Mouse (Mus musculus) adrenal gland, adult (tissue): Measurements from ENCODE around the gene Hspb8.
"Not testable (repeated sequence)": the region's sequence is repeated elsewhere in the genome, so short reads cannot be mapped to it uniquely, and the experiment has no call there.

Experiments used
- DNase-seq, 2 experiments: peaks; one replicate each; pipeline ENCODE4 v3.0.0; 2022 to 2023; ENCODE audit warnings: low spot score in 1 of 2; ENCODE audit not compliant: inconsistent age in 2 of 2

The Hspb8 gene

DNA sequence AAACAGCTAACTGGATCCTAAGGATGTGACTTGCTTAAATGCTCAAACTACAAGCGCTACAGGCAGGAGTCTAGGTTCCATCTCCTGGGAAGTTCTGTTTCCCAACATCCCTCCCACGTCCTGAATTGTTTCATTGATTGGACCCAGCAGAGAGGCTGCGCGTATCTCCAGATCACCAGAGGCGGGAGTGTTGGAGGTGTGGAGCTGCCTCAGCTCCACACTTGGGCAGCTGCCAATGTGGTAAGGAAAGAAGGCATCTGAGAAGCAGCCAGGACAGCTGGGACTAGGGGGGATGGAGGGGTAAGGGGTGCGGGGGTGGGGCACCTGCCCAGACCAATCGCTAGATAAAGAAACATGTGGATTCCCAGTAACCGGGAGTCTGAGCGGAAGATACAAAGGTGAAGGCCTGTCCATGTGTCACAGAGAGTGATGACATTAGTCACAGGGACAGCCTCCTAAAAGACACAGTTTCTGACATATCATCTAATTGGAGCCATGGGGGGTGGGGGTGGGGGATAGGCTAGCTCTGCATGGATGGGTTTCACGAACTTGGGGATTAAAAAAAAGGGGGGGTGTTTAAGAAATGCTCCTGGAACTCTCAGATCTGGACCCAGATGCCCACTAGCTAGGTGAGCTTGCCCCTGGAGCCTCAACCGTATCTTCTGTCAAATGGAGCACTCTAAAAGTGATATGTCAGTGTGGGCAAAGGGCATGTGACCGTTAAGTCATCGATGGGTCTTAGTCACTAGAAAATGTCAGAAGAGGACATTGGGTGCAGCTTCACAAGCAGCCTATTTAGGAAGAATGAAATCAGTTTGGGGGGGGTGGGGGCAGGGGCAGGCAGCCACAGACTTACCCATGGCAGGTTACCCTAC, 12.5 kb upstream of the Hspb8 start:
- peak; percentile 54 to 75 for DNase-seq

DNA sequence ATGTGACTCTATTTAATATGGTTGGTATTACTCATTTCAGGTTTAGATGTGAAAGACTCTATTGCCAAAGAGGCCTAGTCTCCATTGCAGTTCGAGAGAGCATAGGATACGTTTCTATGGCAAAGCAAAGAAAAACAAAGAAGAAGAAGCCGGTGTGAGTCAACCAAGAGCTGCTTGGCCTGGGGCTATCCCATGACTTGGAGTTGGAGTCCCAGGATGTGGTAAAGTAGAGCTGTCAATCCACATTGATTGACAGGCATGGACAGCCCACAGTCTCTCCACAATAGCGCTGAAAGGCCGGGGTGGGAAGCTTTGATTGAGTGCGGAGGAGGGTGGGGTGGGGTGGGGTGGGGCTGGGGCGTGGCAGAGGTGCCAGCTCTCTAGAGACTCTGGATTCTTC, 10.2 kb upstream of the Hspb8 start:
- no peak for DNase-seq

DNA sequence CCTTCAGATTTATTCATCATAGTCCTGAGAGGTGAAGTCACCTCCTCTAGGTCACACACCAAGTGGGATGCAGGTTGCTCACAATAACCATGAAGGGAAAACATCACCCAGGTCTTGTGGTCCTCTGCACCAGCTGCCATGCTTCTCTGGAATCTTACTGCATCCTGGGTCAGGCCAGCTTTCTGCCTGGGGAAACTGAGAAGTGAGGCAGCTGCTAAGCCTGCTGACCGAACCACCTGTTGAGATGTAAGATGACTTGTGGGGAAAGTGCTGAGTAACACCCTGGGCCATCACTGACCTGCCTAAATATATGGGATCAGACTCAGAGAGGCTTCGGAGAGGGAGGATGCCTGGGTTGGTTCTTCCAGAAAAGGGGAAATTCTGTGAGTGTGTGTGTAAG, 4.0 kb upstream of the Hspb8 start:
- DNase-seq = no peak

DNA sequence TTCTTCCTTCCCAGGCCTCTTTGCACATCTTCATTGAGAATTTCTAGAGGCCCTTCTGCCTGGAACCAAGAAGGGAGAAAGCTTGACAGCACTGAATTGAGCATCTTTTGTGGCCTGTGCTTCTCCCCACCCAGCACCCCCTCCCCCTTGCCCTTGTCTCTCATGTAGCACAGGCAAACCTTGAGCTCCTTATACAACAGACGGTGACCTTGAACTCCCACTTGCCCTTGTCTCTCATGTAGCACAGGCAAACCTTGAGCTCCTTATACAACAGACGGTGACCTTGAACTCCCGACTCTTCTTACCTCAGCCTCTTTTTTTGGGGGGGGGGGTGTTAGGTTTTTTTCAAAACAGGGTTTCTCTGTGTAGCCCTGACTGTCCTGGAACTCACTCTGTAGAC, 3.0 kb upstream of the Hspb8 start:
- not testable (repeated sequence) for DNase-seq

DNA sequence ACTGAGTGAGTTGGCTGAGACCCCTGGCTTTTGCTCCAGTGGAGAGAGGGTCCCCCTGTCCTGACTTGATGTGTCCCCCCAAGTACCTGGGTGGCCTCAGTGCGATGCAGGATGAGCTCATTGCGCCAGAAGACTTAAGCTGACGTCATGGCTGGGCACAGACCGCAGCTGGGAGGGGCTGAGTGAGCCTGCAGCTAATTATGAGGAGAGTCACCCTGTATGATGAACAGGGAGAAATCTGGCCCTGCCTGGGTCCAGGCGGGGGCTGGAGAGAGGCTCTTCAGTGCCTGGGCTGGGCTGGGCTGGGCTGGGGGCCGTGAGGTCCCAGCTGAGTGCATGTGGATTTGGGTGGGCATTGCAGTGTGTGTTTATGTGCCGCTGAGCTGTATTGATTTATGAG, 2.6 kb upstream of the Hspb8 start:
- peak; percentile 39 to 63 for DNase-seq

DNA sequence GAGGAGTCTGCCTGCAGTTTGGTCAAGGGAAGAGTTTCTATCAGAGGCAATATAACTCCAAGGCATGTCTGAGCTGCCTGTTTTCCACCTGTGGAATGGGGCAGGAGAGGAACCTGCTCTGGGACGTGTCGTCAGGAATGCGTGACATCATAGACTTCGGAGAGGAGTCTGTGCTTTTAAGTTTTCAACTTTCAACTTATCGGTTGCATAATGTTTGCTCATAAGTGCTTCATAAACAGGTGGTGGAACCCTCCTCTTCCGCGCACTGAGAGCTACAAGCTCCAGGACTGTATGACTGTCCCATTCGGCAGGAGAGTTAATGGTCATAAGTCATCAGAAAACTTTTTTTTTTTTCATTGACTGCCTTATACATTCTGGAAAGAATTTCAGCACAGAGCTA, 1.1 kb upstream of the Hspb8 start:
- DNase-seq = no peak

DNA sequence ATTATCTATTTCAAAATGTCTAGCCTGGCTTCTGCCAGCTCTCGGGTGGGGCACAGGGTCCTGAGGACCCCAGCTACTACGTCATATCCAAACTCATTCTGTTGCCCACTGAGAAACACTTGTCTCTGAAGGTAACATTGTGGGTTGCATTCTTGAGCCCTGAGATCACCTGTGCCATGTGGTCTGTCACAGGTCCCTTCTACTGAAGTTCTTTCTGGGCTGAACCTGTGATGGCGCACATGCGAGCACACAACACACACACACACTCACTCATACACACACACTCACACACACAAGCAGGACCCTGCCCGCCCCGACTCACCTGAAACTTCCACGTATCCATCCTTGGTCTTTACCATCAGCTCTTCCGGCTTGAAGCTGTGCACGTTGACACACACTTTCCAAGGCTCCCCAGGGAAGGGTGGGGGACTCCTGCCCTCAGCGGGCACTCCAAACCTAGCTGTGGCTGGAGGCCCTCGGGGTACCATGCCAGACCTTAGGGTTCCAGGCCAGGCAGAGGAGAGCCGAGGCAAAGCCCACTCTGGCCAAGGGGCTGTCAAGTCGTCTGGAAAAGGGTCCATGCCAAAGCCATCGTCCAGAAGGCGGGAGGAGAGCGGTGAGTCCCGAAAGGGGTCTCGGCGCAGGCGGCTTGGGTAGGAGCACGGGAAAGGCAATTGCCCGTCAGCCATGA, 728 bp downstream of the Hspb8 start:
- DNase-seq = peak; percentile 51 to 77

DNA sequence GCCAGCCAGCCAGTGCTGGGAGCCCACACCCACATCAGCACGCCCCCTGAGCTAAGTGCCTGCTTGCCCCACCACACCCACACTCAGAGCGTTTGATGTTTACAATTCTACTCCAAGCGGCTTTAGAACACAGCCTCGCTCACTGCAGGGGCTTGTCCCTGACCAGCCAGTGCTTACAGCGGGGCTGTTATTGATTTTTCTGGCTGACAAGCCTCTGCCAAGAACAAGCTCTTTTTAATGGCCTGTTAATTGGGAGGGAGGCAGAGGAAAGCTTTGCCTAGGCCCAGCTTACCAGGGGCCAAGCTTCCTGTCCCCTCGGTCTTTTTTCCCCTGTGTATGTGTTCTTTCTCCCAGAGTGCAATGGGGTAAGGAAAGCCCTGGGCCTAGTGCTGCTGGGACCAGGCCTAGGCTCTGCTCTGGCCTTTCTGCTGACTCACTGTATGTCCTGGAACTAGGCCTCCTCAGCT, 1.9 kb downstream of the Hspb8 start:
- peak; percentile 71 to 85 for DNase-seq

DNA sequence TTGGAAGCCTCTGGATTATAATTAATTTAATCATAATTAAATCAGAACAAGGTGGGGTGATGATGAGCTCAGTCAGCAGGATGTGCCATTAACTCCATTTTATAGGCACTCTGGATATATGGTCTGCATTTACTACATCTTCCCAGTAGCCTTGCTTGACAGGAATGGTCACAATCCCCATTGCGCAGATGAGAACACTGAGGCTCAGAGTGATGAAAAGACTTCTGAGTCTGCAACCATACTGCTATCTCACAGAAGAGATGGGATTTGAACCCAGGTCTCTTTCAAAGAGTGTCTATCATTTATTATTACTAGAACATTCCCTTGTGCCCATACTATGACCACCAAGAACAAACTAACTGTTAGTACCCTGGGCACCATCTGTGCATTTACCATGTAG, 2.5 kb downstream of the Hspb8 start:
- peak in 1 of 2 experiments; percentile 59 for DNase-seq

DNA sequence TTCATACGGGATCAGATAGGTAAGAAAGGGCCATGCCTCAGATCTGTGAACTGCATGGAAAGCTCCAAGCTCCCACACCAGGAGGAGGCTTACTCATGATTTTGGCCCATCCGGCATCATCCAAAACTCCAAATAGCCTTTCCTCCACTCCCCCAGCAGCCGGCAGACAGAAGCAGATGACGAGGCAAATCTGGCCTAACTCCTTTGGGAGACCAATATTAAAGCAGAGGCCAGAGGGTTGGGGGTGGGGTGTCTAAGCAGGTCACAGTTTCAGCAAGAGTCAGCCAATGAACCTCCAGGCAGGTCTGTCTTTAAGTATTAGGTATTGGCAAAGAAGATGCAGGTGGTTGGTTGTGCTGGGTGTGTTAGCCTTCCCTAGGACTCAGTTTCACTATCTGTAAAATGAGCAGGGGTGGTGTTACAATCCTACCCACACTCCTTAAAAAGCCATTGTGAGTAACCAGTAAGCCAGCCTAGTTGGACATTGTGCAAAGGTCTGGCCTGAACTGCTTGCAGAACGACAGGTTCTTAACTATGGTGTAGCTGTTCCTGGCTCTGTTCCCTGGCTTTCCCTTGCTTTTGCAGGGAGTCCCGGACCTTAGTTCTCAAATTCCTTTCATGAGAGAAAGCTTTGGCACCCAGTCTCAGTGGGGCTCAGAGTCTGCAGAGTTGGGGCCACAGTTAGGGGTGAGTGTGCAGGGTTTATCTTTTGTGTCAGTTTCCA, 3.2 kb downstream of the Hspb8 start:
- DNase-seq = peak in 1 of 2 experiments; percentile 80

DNA sequence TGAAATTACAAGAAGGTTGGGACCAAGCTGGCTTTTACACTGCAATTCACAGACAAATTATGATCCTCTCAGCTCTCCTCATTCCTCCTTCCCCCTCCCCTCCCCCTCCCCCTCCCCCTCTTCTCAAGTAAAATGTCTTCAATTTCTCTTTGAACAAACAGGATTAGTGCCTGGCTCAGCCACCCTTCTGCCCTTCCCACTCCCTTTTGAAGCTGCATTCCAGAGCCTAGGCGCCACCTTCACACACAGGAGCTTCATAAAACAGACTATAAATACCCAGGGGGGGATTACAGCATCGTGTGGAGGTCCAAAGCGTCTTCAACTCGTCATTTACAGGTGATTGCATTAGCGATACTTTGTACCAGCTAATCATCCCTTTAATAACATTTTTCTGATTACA, 6.5 kb downstream of the Hspb8 start:
- DNase-seq = no peak

DNA sequence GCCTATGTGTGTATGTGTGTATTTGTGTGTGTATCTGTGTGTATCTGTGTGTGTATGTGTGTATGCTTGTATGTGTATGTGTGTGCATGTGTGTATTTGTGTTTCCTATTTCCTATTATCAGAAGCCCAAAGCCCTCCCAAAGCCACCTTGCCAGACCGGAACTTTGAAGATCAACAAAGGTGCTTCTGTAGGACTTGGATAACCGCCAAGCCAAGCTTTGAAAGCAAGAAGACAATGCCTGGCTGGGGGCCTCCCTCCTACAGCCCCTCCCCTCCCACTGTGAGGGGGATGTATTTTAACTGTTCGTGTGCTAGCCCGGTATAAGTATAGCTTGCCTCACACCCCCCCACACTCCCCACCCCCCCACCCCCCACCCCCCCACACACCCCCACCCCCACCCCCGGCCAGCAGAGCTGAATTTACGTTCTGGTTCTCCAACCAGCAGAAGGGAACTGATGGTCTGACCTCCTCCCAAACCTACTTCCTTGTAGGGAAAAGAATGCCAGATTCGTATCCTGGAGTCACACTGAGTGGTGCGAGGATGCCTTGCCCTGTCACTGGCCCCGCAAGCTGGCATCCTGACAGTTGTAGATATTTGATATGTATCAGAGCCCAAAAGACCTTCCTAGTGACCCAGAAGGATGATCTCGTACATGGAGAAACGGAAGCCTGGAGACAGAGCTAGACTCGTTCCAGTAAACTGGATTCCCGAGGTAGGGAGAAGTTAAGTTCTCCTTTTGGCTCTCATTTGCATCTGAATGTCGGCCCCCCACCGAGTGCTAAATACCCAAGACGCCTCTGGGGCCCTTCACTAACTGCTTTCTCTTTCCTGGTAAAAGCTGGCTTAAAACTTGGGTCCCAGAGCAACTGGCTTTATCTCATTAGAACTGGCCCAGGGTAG, 12.7 kb downstream of the Hspb8 start:
- DNase-seq = peak in 1 of 2 experiments; percentile 53

DNA sequence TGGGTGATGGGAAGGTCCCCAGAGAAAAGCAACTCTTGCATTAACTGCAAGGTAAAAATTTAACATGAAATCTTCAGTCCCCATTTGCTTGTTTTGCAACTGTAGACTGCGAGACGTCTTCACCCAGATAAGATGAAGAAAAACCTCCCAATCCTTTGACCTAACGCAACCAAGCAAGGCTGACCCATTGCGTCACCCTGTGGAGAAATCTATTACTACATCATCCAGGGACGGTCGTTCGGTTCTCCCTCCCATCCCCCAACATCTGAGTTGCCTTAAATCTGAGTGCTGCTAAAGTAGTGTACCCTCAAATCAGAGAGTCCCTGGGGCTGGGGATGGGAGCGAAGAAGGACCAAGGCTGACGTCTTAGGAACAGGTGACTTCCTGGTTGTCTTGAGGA, 13.7 kb downstream of the Hspb8 start:
- peak in 1 of 2 experiments; percentile 85 for DNase-seq

DNA sequence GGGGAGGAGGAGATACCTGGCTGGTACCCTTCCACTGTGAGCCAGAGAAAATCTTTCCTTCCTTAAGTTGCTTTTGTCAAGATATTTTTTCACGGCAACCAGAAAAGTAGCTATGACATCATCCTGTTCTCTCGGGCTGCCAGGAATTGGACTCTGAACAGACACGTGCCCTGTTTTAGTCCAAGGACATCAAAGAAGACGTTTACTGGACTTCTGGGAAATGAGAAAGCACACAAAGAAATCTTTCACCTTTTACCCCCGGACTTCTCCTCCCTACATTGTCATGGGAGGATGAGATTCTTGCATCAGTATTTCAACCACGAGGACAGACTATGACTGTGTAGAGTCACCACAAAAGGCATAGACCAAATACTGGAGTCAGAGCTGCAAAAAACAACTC, 14.7 kb downstream of the Hspb8 start:
- DNase-seq = peak; percentile 61 to 87

DNA sequence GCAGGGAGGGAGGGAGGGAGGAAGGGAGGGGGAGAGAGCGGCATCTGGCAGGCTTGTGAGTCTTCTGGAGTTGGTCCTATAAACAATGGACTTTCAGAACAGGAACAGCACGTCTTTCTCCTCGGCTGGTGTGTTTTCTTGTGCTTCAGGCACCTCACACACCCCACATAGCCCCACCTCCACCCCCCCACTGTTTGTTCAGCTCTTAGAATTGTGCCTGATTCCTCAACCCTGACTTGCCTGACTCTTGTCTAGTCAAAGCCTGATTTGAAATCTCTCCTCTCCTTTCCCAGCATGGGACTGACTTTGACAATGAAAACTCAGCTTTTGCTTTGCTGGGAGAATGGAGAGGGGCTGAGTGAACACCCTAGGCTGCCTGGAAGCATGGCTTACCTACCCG, 15.3 kb downstream of the Hspb8 start:
- DNase-seq = no peak

DNA sequence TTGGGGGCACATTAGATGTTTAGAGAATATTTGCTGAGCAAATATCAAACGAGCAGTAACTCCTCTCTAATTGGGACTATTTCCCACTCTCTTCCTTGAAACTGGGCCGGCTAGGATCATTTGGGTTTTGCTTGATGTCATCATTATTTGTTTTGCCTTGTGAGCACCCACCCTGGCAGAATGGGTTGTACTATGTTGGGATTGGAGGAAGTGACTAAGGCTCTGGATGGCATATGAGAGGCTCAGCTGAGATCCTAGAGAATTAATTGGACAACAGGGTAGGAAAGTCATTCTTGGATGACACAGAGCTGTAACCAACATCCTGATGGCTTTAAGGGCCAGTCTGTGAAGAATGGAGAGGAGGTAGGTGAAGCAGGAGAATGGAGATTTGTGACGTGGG, 16.2 kb downstream of the Hspb8 start:
- DNase-seq = no peak

DNA sequence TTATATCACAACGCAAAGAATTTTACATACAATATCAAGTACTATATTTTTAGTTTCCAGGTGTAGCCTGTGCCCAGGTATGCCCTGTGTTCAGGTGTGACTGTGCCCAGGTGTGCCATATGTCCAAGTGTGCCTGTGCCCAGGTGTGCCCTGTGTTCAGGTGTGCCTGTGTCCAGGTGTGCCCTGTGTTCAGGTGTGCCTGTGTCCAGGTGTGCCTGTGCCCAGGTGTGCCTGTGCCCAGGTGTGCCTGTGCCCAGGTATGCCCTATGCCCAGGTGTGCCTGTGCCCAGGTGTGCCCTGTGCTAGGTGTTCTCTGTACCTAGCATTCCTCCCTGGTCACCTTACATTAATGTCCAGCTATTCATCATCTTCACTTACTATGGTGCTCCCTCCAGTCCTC, 16.7 kb downstream of the Hspb8 start:
- DNase-seq = peak in 1 of 2 experiments; percentile 3

DNA sequence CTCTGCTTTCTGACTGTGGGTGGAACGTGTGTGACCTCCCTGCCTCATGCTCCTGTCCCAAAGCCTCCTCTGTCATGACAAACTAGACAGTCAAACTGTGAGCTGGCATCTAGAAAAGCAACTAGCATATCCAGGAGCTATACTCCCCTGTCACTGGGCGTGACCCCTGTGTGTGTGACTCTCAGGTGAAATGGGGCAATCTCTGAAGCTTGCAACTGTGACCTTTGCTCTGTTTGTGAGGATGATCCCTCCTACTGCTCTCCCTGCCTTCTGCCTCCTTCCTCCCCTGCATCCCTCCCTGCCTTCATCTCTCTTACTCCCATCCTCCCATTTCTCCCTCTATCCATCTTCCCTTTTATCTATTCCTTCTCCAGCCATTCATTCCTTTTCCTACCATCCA, 18.6 kb downstream of the Hspb8 start:
- DNase-seq = no peak

DNA sequence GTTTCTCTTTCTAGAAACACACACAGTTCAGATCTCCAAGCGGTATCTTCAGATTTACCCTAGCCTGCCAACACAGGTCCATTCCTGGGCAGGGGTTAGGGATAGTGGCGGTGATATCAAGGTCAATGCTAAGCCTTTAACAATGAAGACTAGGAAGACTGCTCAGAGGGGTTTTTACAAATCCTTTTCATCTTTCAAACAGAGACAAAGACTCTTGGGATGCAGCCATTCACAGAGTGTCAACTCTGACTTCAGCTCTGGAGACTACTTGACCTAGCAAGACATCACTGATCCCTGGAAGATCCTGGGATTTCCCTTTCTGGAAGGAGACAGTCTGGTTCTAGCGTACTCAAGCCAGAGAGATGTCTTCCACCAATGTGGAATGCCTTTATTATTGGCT, 21.9 kb downstream of the Hspb8 start:
- DNase-seq = peak in 1 of 2 experiments; percentile 33

DNA sequence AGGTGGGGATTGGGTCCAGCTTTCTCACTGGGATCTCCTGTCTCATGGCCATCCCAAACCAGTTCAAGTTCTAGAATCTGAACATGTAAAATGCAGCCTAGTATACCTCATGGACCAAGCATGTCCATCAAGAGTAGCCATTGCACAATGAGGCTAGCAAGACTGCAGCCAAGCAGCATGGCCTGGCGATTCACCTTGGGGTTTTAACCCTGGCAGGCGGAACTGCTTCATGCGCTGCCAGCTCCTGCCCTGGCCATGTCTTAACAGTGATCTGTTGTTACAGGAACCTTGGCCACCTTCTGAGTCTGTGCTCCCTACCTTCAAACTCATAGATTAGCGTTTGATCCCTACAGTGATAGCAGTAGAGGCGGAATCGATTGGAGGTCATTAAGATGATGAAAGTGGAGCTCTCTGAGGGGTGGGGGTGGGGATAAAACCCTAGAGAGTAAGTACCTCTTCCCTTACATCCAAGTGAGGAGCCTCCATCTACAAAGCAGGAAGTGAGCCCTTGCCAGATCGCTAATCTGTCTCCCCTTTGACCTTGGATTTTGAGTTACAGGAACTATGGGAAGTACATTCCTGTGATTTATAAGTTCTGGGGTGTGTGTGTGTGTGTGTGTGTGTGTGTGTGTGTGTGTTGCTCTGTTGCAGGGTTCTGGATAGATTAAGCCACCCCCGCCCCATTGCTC, 22.5 kb downstream of the Hspb8 start:
- peak in 1 of 2 experiments; percentile 85 for DNase-seq
